Mouse (Mus musculus): ENCODE results near the gene Nmt1. TPM values are rescaled to one million over a fixed set of nuclear protein-coding genes. Genes with fewer than 3 reads are reported as not detected.
A peak's percentile ranks its signal among the peaks of the same experiment; 100 is the strongest.

The Nmt1 gene
- total and polyA plus RNA-seq, 3 experiments: 29.8 to 147 (median 70.5) TPM

DNA sequence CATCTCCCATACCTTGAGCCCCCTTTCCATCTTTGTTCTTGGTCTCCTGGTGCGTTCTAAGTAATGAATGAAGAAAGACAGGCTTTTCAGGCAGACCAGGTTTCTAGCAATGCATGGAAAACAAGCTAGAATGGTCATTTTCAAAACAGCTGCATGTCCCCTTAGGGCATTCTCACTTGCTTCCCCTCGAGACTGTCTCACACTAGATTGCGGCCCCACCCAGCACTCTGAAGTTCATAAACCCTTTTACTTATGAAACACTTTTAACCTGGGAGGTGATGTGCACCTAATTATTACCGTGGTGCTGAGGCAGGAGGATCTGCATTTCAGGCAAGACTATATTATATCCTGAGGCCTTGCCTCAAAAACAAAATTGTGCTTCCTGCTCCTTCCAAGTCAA, 85.8 kb downstream of the Nmt1 start:
- peaks cover 29% of the 10 kb centered on the region for H3K79me2 ChIP-seq (ENCODE audit: control insufficient read depth, insufficient read depth, low read length, poor library complexity)
- peak overlapping the region in 1 of 2 experiments; percentile 4; a peak in 1 of 4 replicates for H3K4me3 ChIP-seq (ENCODE audit: control insufficient read depth in 1 of 2, insufficient read depth in 1 of 2, low read depth in 2 of 2, low read length in 2 of 2)
- peaks cover 6 to 8% of the 10 kb centered on the region in 2 experiments; a peak in 3 of 4 replicates for H3K4me1 ChIP-seq (ENCODE audit: control insufficient read depth in 1 of 2, insufficient read depth in 2 of 2, low read length in 2 of 2)
- TF ChIP-seq NRF1 (IDR thresholded peaks at IDR 0.05; ENCODE audit: insufficient read depth, low read depth, low read length, poor library complexity, severe bottlenecking) (no peak), TBP (IDR thresholded peaks at IDR 0.05; ENCODE audit: low read depth, low read length) (no peak), TCF12 (IDR thresholded peaks at IDR 0.05; ENCODE audit: low read depth, low read length) (no peak), SMC3 (IDR thresholded peaks at IDR 0.05; ENCODE audit: low read depth, low read length) (no peak), MAX (IDR thresholded peaks at IDR 0.05; ENCODE audit: low read length) (no peak), POLR2A (IDR thresholded peaks at IDR 0.05; ENCODE audit: control insufficient read depth in 1 of 2, insufficient read depth in 1 of 2, low read depth in 1 of 2, low read length in 2 of 2, poor library complexity in 1 of 2) (no peak), MAZ (IDR thresholded peaks at IDR 0.05; ENCODE audit: low read depth, low read length) (no peak), SIN3A (IDR thresholded peaks at IDR 0.05; ENCODE audit: low read length) (no peak), BHLHE40 (IDR thresholded peaks at IDR 0.05; ENCODE audit: borderline replicate concordance, low read depth, low read length) (no peak), GABPA (IDR thresholded peaks at IDR 0.05; ENCODE audit: low read depth, low read length) (no peak), EP300 (IDR thresholded peaks at IDR 0.05; ENCODE audit: low read depth in 1 of 2, low read length in 2 of 2) (no peak), HCFC1 (IDR thresholded peaks at IDR 0.05; ENCODE audit: low read depth, low read length) (no peak), CTCF (IDR thresholded peaks at IDR 0.05 in 2 of 3, conservative IDR thresholded peaks at IDR 0.05 in 1 of 3; ENCODE audit: control insufficient read depth in 1 of 3, insufficient read depth in 1 of 3, low read depth in 2 of 3, low read length in 3 of 3, poor library complexity in 1 of 3, severe bottlenecking in 1 of 3) (no peak), ZNF384 (IDR thresholded peaks at IDR 0.05; ENCODE audit: low read depth, low read length) (no peak), MEF2A (IDR thresholded peaks at IDR 0.05; ENCODE audit: extremely low read depth, insufficient replicate concordance, low read depth, low read length, poor library complexity, severe bottlenecking) (no peak), TAL1 (IDR thresholded peaks at IDR 0.05; ENCODE audit: low read length) (no peak), MAFK (IDR thresholded peaks at IDR 0.05; ENCODE audit: borderline replicate concordance, low read depth, low read length) (no peak), JUND (IDR thresholded peaks at IDR 0.05; ENCODE audit: low read depth, low read length) (no peak)
- peak overlapping the region; percentile 96 for H3K9ac ChIP-seq (ENCODE audit: control insufficient read depth, low read depth, low read length, poor library complexity, severe bottlenecking)
- H3K36me3 ChIP-seq (ENCODE audit: control insufficient read depth in 1 of 2, insufficient read depth in 2 of 2, low read length in 2 of 2): peaks cover 0 to 14% of the 10 kb centered on the region in 2 experiments; a peak in 2 of 4 replicates
- H3K27me3 ChIP-seq (ENCODE audit: control insufficient read depth in 1 of 2, insufficient read depth in 2 of 2, low read length in 2 of 2): no peaks in the 10 kb centered on the region
- no peaks in the 10 kb centered on the region for H3K9me3 ChIP-seq (replicated peaks; ENCODE audit: insufficient read depth, low read length)
- peak overlapping the region; percentile 95 for H3K27ac ChIP-seq (ENCODE audit: control insufficient read depth, low read depth, low read length)
- peak; percentile 37 for DNase-seq (ENCODE audit: low read depth, low spot score)

DNA sequence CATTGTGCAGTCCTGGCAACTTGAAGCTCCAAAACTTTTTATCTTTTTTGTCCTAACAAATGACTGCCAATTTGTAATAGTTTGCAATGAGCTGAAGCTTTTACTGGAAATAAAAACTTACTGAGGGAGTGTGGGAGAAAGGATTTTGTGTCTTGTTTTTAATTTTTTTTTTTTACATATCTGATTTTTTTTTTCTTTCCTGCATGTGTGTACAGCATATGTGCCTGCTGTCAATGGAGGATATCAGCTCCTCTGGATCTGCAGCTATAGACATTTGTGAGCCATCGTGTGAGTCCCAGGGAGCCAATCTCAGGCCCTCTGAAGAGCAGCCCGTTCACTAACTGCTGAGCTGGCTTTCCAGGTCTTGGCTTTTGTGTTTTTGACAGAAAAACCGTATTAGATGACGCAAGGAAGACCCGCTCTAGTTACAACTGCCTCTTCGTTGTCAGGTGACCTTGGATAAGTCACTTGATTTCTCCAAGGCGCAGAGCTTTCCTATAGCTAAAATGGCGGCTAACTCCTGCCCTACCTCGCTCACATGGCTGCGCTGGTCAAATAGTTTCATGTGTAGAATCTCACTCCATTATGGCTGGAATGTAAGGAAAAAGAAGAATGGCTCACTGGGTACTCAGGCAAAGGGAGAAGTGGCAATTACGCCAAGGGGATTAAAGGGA, 86.4 kb downstream of the Nmt1 start:
- Histone ChIP-seq H3K79me2 (ENCODE audit: control insufficient read depth, insufficient read depth, low read length, poor library complexity) (peaks cover 29% of the 10 kb centered on the region), H3K9me3 (replicated peaks; ENCODE audit: insufficient read depth, low read length) (no peaks in the 10 kb centered on the region), H3K4me3 (ENCODE audit: control insufficient read depth in 1 of 2, insufficient read depth in 1 of 2, low read depth in 2 of 2, low read length in 2 of 2) (peak overlapping the region; percentile 61 to 85), H3K9ac (ENCODE audit: control insufficient read depth, low read depth, low read length, poor library complexity, severe bottlenecking) (peak overlapping the region; percentile 96), H3K27ac (ENCODE audit: control insufficient read depth, low read depth, low read length) (peak overlapping the region; percentile 95), H3K4me1 (ENCODE audit: control insufficient read depth in 1 of 2, insufficient read depth in 2 of 2, low read length in 2 of 2) (peaks cover 7 to 8% of the 10 kb centered on the region in 2 experiments; a peak in 3 of 4 replicates), H3K36me3 (ENCODE audit: control insufficient read depth in 1 of 2, insufficient read depth in 2 of 2, low read length in 2 of 2) (peaks cover 0 to 16% of the 10 kb centered on the region in 2 experiments; a peak in 2 of 4 replicates), H3K27me3 (ENCODE audit: control insufficient read depth in 1 of 2, insufficient read depth in 2 of 2, low read length in 2 of 2) (no peaks in the 10 kb centered on the region)
- DNase-seq (ENCODE audit: low read depth, low spot score): peak; percentile 93
- TF ChIP-seq TBP (IDR thresholded peaks at IDR 0.05; ENCODE audit: low read depth, low read length) (peak; percentile 86), ZKSCAN1 (IDR thresholded peaks at IDR 0.05; ENCODE audit: low read depth, low read length) (no peak), KAT2A (conservative IDR thresholded peaks at IDR 0.05; ENCODE audit: low read depth, low read length) (no peak; the same call in 1 of the 2 replicates), POLR2A (IDR thresholded peaks at IDR 0.05; ENCODE audit: control insufficient read depth in 1 of 2, insufficient read depth in 1 of 2, low read depth in 1 of 2, low read length in 2 of 2, poor library complexity in 1 of 2) (peak; percentile 34 to 41; a peak in 2 of 4 replicates), MEF2A (IDR thresholded peaks at IDR 0.05; ENCODE audit: extremely low read depth, insufficient replicate concordance, low read depth, low read length, poor library complexity, severe bottlenecking) (no peak), E2F4 (IDR thresholded peaks at IDR 0.05; ENCODE audit: borderline replicate concordance, low read depth, low read length) (peak; percentile 59; the same call in 1 of the 2 replicates), NRF1 (IDR thresholded peaks at IDR 0.05; ENCODE audit: insufficient read depth, low read depth, low read length, poor library complexity, severe bottlenecking) (no peak), BHLHE40 (IDR thresholded peaks at IDR 0.05; ENCODE audit: borderline replicate concordance, low read depth, low read length) (peak; percentile 69; the same call in 1 of the 2 replicates), MAZ (IDR thresholded peaks at IDR 0.05; ENCODE audit: low read depth, low read length) (no peak), ZMIZ1 (IDR thresholded peaks at IDR 0.05; ENCODE audit: low read depth, low read length) (peak; percentile 76; the same call in 1 of the 2 replicates), CHD1 (IDR thresholded peaks at IDR 0.05; ENCODE audit: low read depth, low read length) (peak; percentile 98; the same call in 1 of the 2 replicates), NELFE (IDR thresholded peaks at IDR 0.05; ENCODE audit: low read depth, low read length) (peak; percentile 65), RCOR1 (IDR thresholded peaks at IDR 0.05; ENCODE audit: low read depth, low read length) (peak; percentile 25; the same call in 1 of the 2 replicates), HCFC1 (IDR thresholded peaks at IDR 0.05; ENCODE audit: low read depth, low read length) (peak; percentile 62; the same call in 1 of the 2 replicates), RAD21 (IDR thresholded peaks at IDR 0.05; ENCODE audit: low read depth, low read length) (no peak), ELF1 (IDR thresholded peaks at IDR 0.05; ENCODE audit: low read depth, low read length) (no peak), MAX (IDR thresholded peaks at IDR 0.05; ENCODE audit: low read length) (peak; percentile 80), ZC3H11A (IDR thresholded peaks at IDR 0.05; ENCODE audit: low read depth, low read length) (no peak)

Data from MEL (cell line).